Mouse (Mus musculus): ENCODE data around the gene Lbhd1. TPM values are rescaled to one million over a fixed set of nuclear protein-coding genes. Genes with fewer than 3 reads are reported as not detected.

Gene Lbhd1
- total RNA-seq, 1 experiment from 2014 or later, result 9.4 TPM

Other genes starting within 250 kb of the Lbhd1 start
- not detected for gene Chrm1, start 219.9 kb upstream of the Lbhd1 start, total RNA-seq (2023)
- 222 TPM for gene Slc3a2, start 160.4 kb upstream of the Lbhd1 start, total RNA-seq (2023)
- 116 TPM for gene Wdr74, start 147.9 kb upstream of the Lbhd1 start, total RNA-seq (2023)
- 10.2 TPM for gene 1700092M07Rik, start 143.0 kb upstream of the Lbhd1 start, total RNA-seq (2023)
- gene Stx5a, start 142.3 kb upstream of the Lbhd1 start, total RNA-seq (2023), result 221 TPM
- gene Nxf1, start 126.7 kb upstream of the Lbhd1 start, total RNA-seq (2023), result 393 TPM
- 39.0 TPM for gene Tmem223, start 112.7 kb upstream of the Lbhd1 start, total RNA-seq (2023)
- gene Tmem179b, start 109.3 kb upstream of the Lbhd1 start, total RNA-seq (2023), result 75.2 TPM
- 10.3 TPM for gene Taf6l, start 97.3 kb upstream of the Lbhd1 start, total RNA-seq (2023)
- gene Polr2g, start 85.2 kb upstream of the Lbhd1 start, total RNA-seq (2023), result 59.8 TPM
- gene Zbtb3, start 81.2 kb upstream of the Lbhd1 start, total RNA-seq (2023), result 0.58 TPM
- 22.9 TPM for gene Ttc9c, start 64.4 kb upstream of the Lbhd1 start, total RNA-seq (2023)
- 99.6 TPM for gene Hnrnpul2, start 63.7 kb upstream of the Lbhd1 start, total RNA-seq (2023)
- 16.8 TPM for gene AC129217.1, start 54.0 kb upstream of the Lbhd1 start, total RNA-seq (2023)
- gene Bscl2, start 46.3 kb upstream of the Lbhd1 start, total RNA-seq (2023), result 41.8 TPM
- not detected for gene Gng3, start 44.5 kb upstream of the Lbhd1 start, total RNA-seq (2023)
- 0.61 TPM for gene Lrrn4cl, start 33.0 kb upstream of the Lbhd1 start, total RNA-seq (2023)
- gene Ubxn1, start 12.2 kb upstream of the Lbhd1 start, total RNA-seq (2023), result 113 TPM
- 31.5 TPM for gene Uqcc3, start 2.8 kb upstream of the Lbhd1 start, total RNA-seq (2023)
- gene Gm49403, start 198 bp downstream of the Lbhd1 start, total RNA-seq (2023), result not detected
- 33.6 TPM for gene 1810009A15Rik, start 5.1 kb downstream of the Lbhd1 start, total RNA-seq (2023)
- 7.6 TPM for gene Gm49416, start 5.2 kb downstream of the Lbhd1 start, total RNA-seq (2023)
- gene Ints5, start 9.3 kb downstream of the Lbhd1 start, total RNA-seq (2023), result 21.6 TPM
- 152 TPM for gene Ganab, start 14.3 kb downstream of the Lbhd1 start, total RNA-seq (2023)
- 60.9 TPM for gene B3gat3, start 36.6 kb downstream of the Lbhd1 start, total RNA-seq (2023)
- 6.9 TPM for gene Rom1, start 45.6 kb downstream of the Lbhd1 start, total RNA-seq (2023)
- gene Eml3, start 45.8 kb downstream of the Lbhd1 start, total RNA-seq (2023), result 86.8 TPM
- 164 TPM for gene Mta2, start 58.1 kb downstream of the Lbhd1 start, total RNA-seq (2023)
- gene Tut1, start 70.1 kb downstream of the Lbhd1 start, total RNA-seq (2023), result 42.6 TPM
- gene Eef1g, start 83.3 kb downstream of the Lbhd1 start, total RNA-seq (2023), result 614 TPM
- 120 TPM for gene Ahnak, start 105.6 kb downstream of the Lbhd1 start, total RNA-seq (2023)
- gene Scgb1a1, start 204.2 kb downstream of the Lbhd1 start, total RNA-seq (2023), result not detected